Mouse (Mus musculus) ovary, adult 2 months (tissue): ENCODE measurements around the gene Gm3173. TPM values are rescaled to one million over a fixed set of nuclear protein-coding genes. Genes with fewer than 3 reads are reported as not detected.

Experiments
- polyA plus RNA-seq: library from polyadenylated mRNA; depleted of rRNA; stranded (reverse); fragments of >200 nt; gene quantifications from 2 replicates; pipeline ENCODE4 v1.2.3, GENCODE M21; 2012; rRNA removed

The Gm3173 gene
- polyA plus RNA-seq, result not detected in 2 replicates

GRCm38 (mm10) chr14:4430692-4431091 is at the start of gene Gm3173:
TSS of gene Gm3173 (plus strand) at chr14:4430992.

GRCm38 (mm10) chr14:4397226-4397625 is 33.6 kb upstream of the Gm3173 start, which contains the start of gene Gm3159:
TSS of gene Gm3159 (plus strand) at chr14:4397526.

GRCm38 (mm10) chr14:4414965-4415835 is 15.6 kb upstream of the Gm3173 start, which contains the start of gene Gm3164:
TSS of gene Gm3164 (plus strand) at chr14:4415448.

GRCm38 (mm10) chr14:4481445-4481844 is 50.7 kb downstream of the Gm3173 start, which contains the start of gene Gm3182:
TSS of gene Gm3182 (plus strand) at chr14:4481745.

GRCm38 (mm10) chr14:4555105-4555504 is 124.3 kb downstream of the Gm3173 start, which contains the start of gene Gm3047:
TSS of gene Gm3047 (plus strand) at chr14:4555405.

Other genes with a start within 250 kb of the Gm3173 start
- not detected in 2 replicates for gene Gm2974, start 248.4 kb upstream of the Gm3173 start, polyA plus RNA-seq
- not detected in 2 replicates for gene Gm3138, start 181.4 kb upstream of the Gm3173 start, polyA plus RNA-seq
- not detected in 2 replicates for gene Gm3149, start 113.7 kb upstream of the Gm3173 start, polyA plus RNA-seq
- gene 2610042L04Rik, start 96.2 kb upstream of the Gm3173 start, polyA plus RNA-seq, result not detected in 2 replicates
- not detected in 2 replicates for gene Gm3159, start 33.5 kb upstream of the Gm3173 start, polyA plus RNA-seq
- gene Gm3164, start 15.5 kb upstream of the Gm3173 start, polyA plus RNA-seq, result 0.08 TPM in 1 of 2 replicates, not detected in the other
- not detected in 2 replicates for gene Gm3182, start 50.8 kb downstream of the Gm3173 start, polyA plus RNA-seq
- gene Gm3047, start 124.4 kb downstream of the Gm3173 start, polyA plus RNA-seq, result not detected in 2 replicates
- gene Gm8159, start 201.4 kb downstream of the Gm3173 start, polyA plus RNA-seq, result not detected in 2 replicates
- gene Gm3239, start 233.2 kb downstream of the Gm3173 start, polyA plus RNA-seq, result not detected in 2 replicates